Mouse (Mus musculus) forebrain, embryonic 11.5 days (tissue): ENCODE data around the gene Aspm. TPM values are rescaled to one million over a fixed set of nuclear protein-coding genes. Genes with fewer than 3 reads are reported as not detected.

Experiments
- ATAC-seq: fragments of 200-750 bp; cut with Nextera tagmentation; replicated peaks from 2 replicates; pipeline ENCODE4 v1.8.0; 2017; ENCODE audit warnings: moderate TSS enrichment; ENCODE audit not compliant: low FRiP score
- DNase-seq: peaks from one replicate; pipeline ENCODE4 v3.0.0-alpha.2; 2017; ENCODE audit warnings: low spot score
- H3K27ac ChIP-seq: fragments of 300-500 bp; sonication (generic); 2 replicates; pipeline ENCODE4 v1.5.1; 2014; ENCODE audit warnings: low read depth, low read length
- H3K27me3 ChIP-seq: fragments of 300-500 bp; sonication (generic); 2 replicates; pipeline ENCODE4 v1.6.1; 2014; ENCODE audit warnings: mild to moderate bottlenecking, low read length, mixed read lengths; ENCODE audit not compliant: control insufficient read depth, insufficient read depth
- H3K36me3 ChIP-seq: fragments of 300-500 bp; sonication (generic); 2 replicates; pipeline ENCODE4 v1.6.1; 2014; ENCODE audit warnings: mild to moderate bottlenecking, low read length, moderate library complexity, mixed read lengths; ENCODE audit not compliant: control insufficient read depth, insufficient read depth
- H3K4me1 ChIP-seq: fragments of 300-500 bp; sonication (generic); replicated peaks from 2 replicates; pipeline ENCODE4 v1.6.1; 2014; ENCODE audit warnings: low read length, mixed read lengths; ENCODE audit not compliant: control insufficient read depth, insufficient read depth
- H3K4me2 ChIP-seq: fragments of 300-500 bp; sonication (generic); 2 replicates; pipeline ENCODE4 v1.6.1; 2014; ENCODE audit warnings: low read depth, mild to moderate bottlenecking, low read length, moderate library complexity, mixed read lengths; ENCODE audit not compliant: severe bottlenecking
- H3K4me3 ChIP-seq: fragments of 300-500 bp; sonication (generic); 2 replicates; pipeline ENCODE4 v1.5.1; 2014; ENCODE audit warnings: low read depth, low read length
- H3K9ac ChIP-seq: fragments of 300-500 bp; sonication (generic); 2 replicates; pipeline ENCODE4 v1.6.1; 2014; ENCODE audit warnings: low read length
- H3K9me3 ChIP-seq: fragments of 300-500 bp; sonication (generic); 2 replicates; pipeline ENCODE4 v1.6.1; 2016; ENCODE audit warnings: low read length, mixed read lengths; ENCODE audit not compliant: control insufficient read depth
- WGBS: fragments of 180-500 bp; shearing (Covaris S2); extraction: QIAGEN DNeasy Blood & Tissue Kit; methylation state at CpG from one replicate; pipeline ENCODE4 v1.1.7; 2014; 5-methylcytosine and 5-hydroxymethylcytosine counted together
- polyA plus RNA-seq: library from polyadenylated mRNA; unstranded; fragments of >200 nt; fragmentation: Nextera tagmentation; extraction: Ambion mirVana; gene quantifications from 2 replicates; pipeline ENCODE4 v1.2.1, GENCODE M21; 2014

The Aspm gene
- polyA plus RNA-seq, 1 experiment from 2014 or later, result 34.3 TPM

DNA sequence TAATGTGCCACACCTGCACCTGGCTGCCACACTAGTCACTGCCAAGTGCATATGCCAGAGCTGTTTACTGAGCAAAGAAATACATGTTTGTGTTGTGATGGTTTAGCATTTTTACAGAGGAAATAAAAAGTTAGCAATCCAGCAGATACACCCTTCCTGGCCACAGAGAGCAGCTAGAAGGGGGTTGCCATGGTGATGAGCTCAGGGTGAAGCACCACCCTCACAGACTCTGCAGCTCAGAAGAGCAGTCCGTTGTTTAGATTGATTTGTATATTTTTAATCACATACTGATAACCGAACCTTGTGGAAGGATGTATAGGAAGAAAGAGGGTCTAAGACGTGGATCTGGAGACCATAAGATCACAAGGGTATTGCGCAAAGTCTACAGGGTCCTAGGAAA lies 26.6 kb downstream of the Aspm start:
- H3K27me3 ChIP-seq, result no peaks in the 10 kb centered on the region
- H3K4me1 ChIP-seq, result no peaks in the 10 kb centered on the region
- H3K27ac ChIP-seq, result no peak overlapping the region
- DNase-seq (no peak), ATAC-seq (no peak)
- 92% methylated on average over 4 of the region's 4 CpGs for WGBS
- H3K4me2 ChIP-seq, result no peak overlapping the region
- peaks cover 16% of the 10 kb centered on the region; the same call in 1 of the 2 replicates for H3K36me3 ChIP-seq
- H3K9ac ChIP-seq, result no peak overlapping the region
- no peaks in the 10 kb centered on the region for H3K9me3 ChIP-seq
- no peak overlapping the region for H3K4me3 ChIP-seq

GRCm38 (mm10) chr1:139494630-139495029 lies 40.1 kb downstream of the Aspm start:
- no peak for DNase-seq
- Histone ChIP-seq H3K27ac (no peak overlapping the region), H3K9ac (no peak overlapping the region), H3K4me2 (no peak overlapping the region), H3K4me3 (no peak overlapping the region), H3K9me3 (no peaks in the 10 kb centered on the region), H3K4me1 (no peaks in the 10 kb centered on the region), H3K36me3 (peaks cover 8% of the 10 kb centered on the region), H3K27me3 (no peaks in the 10 kb centered on the region)
- ATAC-seq, result 0 out of 2 replicates have a peak, but pooled peaks have one; percentile 11
- 64% methylated on average over 3 of the region's 3 CpGs for WGBS

DNA sequence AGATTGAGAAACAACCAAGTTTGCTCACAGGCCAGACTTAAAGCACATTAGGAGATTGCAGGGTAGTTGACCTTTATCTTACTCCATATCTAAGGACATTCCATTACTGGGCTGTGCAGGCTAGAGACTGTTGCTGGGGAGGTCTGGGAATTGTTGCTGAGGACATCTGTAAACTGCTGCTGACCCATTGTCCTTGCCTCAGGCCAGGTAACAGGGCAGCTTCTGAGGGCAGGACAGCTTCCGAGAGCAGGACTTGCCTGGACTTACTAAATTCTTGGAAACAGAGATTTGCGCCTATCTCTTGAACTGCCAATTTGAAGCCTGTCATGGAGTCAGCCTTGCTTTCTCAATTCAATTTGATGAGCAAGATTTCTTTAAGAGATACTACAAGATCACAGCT lies 40.8 kb downstream of the Aspm start:
- WGBS, result 92% methylated on average over 2 of the region's 2 CpGs

DNA sequence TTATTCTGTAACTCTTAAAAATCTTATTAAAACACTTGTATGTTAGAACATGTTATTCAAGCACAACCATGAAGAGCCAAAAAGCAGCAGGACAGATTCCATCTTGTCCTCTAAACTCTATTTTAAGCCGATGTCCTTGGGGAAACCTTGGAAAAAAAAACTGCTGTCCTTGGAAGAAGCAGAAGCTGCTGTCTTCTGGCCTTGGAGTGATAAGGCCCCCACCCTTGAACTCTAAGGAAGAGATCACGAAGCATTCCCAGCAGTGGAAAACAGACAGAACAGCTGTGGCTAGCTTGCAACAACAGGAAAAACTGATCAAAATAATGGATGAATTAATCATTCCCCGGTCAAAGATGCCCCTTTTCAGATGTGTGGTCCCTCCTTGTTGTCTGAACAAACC lies 41.6 kb downstream of the Aspm start:
- H3K4me1 ChIP-seq, result no peaks in the 10 kb centered on the region
- no peak overlapping the region for H3K4me3 ChIP-seq
- 91% methylated on average over 3 of the region's 3 CpGs for WGBS
- no peak overlapping the region for H3K9ac ChIP-seq
- no peak for ATAC-seq
- H3K27me3 ChIP-seq, result no peaks in the 10 kb centered on the region
- H3K4me2 ChIP-seq, result no peak overlapping the region
- H3K36me3 ChIP-seq, result peaks cover 5% of the 10 kb centered on the region; the same call in 1 of the 2 replicates
- no peak for DNase-seq
- no peaks in the 10 kb centered on the region for H3K9me3 ChIP-seq
- H3K27ac ChIP-seq, result no peak overlapping the region

More for the DNA sequence above, 40.8 kb downstream of the Aspm start:
- Histone ChIP-seq H3K27ac (no peak overlapping the region), H3K4me1 (no peaks in the 10 kb centered on the region), H3K4me2 (no peak overlapping the region), H3K9me3 (no peaks in the 10 kb centered on the region), H3K27me3 (no peaks in the 10 kb centered on the region), H3K9ac (no peak overlapping the region), H3K36me3 (peaks cover 5% of the 10 kb centered on the region; the same call in 1 of the 2 replicates), H3K4me3 (no peak overlapping the region)
- ATAC-seq (no peak), DNase-seq (no peak)

DNA sequence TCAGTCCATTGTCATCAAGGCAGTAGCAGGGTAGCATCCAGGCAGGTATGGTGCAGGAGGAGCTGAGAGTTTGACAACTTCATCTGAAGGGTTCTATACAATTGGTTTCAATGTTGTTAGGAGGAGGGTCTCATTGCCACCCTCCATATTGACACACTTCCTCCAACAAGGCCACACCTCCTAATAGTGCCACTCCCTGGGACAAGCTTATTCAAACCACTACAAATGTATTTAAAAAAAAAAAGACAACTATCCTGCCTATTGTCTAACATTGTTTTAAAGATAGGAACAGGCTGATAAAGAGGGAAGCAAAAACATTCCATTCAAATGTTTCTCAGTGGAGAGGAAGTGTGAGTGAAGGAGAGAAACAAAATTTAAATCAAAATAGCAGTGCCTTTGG lies 45.2 kb downstream of the Aspm start:
- Histone ChIP-seq H3K27me3 (no peaks in the 10 kb centered on the region), H3K9me3 (no peaks in the 10 kb centered on the region), H3K4me1 (no peaks in the 10 kb centered on the region), H3K4me3 (no peak overlapping the region), H3K27ac (no peak overlapping the region), H3K36me3 (peaks cover 3% of the 10 kb centered on the region; the same call in 1 of the 2 replicates), H3K9ac (no peak overlapping the region), H3K4me2 (no peak overlapping the region)
- no peak for DNase-seq
- ATAC-seq, result no peak

- ATAC-seq (no peak), DNase-seq (no peak)
- no peaks in the 10 kb centered on the region for H3K27me3 ChIP-seq
- H3K4me3 ChIP-seq, result no peak within 1 kb of the TSS
- no peaks in the 10 kb centered on the region; the same call in 1 of the 2 replicates for H3K36me3 ChIP-seq
- no peak within 1 kb of the TSS for H3K4me2 ChIP-seq
- H3K4me1 ChIP-seq, result no peaks in the 10 kb centered on the region
- H3K9ac ChIP-seq, result no peak within 1 kb of the TSS
- H3K9me3 ChIP-seq, result no peaks in the 10 kb centered on the region
- no peak within 1 kb of the TSS for H3K27ac ChIP-seq
- WGBS, result 89% methylated on average over 3 of the region's 3 CpGs
Measured at GRCm38 (mm10) chr1:139501258-139501752, 46.7 kb downstream of the Aspm start, which contains the start of gene F13b. Gene F13b, plus strand, starts transcription at chr1:139501702.

GRCm38 (mm10) chr1:139514556-139514955 lies 60.0 kb downstream of the Aspm start:
- Histone ChIP-seq H3K4me1 (no peaks in the 10 kb centered on the region), H3K9me3 (no peaks in the 10 kb centered on the region), H3K4me2 (no peak overlapping the region), H3K9ac (no peak overlapping the region), H3K4me3 (no peak overlapping the region), H3K27me3 (no peaks in the 10 kb centered on the region), H3K36me3 (no peaks in the 10 kb centered on the region), H3K27ac (no peak overlapping the region)
- DNase-seq (no peak), ATAC-seq (no peak)
- WGBS, result 93% methylated on average over 12 of the region's 12 CpGs

Other genes starting within 250 kb of the Aspm start
- gene Crb1, start 77.7 kb upstream of the Aspm start, polyA plus RNA-seq, result 2.0 and 2.1 TPM in 2 replicates
- 18.3 and 21.0 TPM in 2 replicates for gene Zbtb41, start 32.5 kb upstream of the Aspm start, polyA plus RNA-seq
- not detected in 2 replicates for gene F13b, start 46.9 kb downstream of the Aspm start, polyA plus RNA-seq
- not detected in 2 replicates for gene Cfhr1, start 105.5 kb downstream of the Aspm start, polyA plus RNA-seq